Mouse (Mus musculus): ENCODE results near the gene Rptor. TPM values are rescaled to one million over a fixed set of nuclear protein-coding genes. Genes with fewer than 3 reads are reported as not detected.

Rptor gene
- polyA plus RNA-seq, 1 experiment from 2014 or later, result 15.7 TPM

DNA sequence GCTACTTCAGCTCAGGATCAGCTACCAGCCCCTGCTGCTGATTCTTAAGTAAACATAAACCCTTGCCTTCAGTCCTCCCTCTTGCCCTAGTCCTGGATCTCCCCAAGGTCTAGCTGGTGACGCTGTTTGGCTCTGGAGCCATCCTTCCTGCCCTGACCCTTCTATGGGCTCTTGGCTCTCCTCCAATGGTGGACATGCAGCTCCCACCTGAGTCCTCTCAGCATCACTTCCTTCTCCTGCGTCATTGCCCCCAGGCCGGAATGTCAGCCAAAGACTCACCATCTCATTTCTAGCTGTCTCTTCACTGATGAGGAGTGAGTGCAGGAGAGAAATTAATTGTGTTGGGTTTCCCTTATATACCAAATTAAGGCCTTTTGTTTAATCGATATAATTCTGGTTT is 165.8 kb downstream of the Rptor start:
- Histone ChIP-seq H3K27ac (replicated peaks) (no peak overlapping the region), H3K27me3 (replicated peaks; ENCODE audit: low read depth, poor library complexity, severe bottlenecking) (no peaks in the 10 kb centered on the region), H3K4me3 (no peak overlapping the region)

DNA sequence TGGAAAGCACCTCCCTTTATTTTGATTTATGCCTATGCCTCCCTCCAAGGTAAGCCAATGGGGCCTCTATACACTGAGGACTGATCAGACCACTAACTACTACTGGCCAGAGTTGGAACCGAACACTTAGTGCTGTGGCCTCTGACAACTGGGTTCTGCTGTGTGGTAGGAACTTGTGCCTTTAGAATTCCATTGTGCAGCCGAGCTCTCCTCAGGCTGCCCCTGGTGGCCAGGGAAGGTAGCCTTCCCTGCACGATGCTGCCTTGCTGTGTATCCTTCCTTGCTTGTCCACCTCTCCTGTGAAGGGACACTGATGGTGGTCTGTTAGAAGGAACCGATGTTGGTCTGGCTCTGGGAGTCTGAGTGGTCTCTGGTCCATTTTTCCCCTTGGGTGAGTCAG is 167.0 kb downstream of the Rptor start:
- Histone ChIP-seq H3K4me1 (peaks cover 13% of the 10 kb centered on the region; the same call in 1 of the 2 replicates), H3K9me3 (no peaks in the 10 kb centered on the region), H3K36me3 (replicated peaks) (peaks cover 33% of the 10 kb centered on the region), H3K27ac (replicated peaks) (0 out of 2 replicates have a peak overlapping the region, but pooled peaks have one; percentile 4), H3K4me3 (no peak overlapping the region), H3K27me3 (replicated peaks; ENCODE audit: low read depth, poor library complexity, severe bottlenecking) (no peaks in the 10 kb centered on the region)
- WGBS, result 67% methylated on average over 4 of the region's 4 CpGs
- DNase-seq (ENCODE audit: low spot score), result no peak

More for the DNA sequence above, 165.8 kb downstream of the Rptor start:
- Histone ChIP-seq H3K9me3 (no peaks in the 10 kb centered on the region), H3K4me1 (peaks cover 13% of the 10 kb centered on the region; the same call in 1 of the 2 replicates), H3K36me3 (replicated peaks) (peaks cover 33% of the 10 kb centered on the region)
- DNase-seq (ENCODE audit: low spot score), result no peak
- WGBS, result 95% methylated on average over 4 of the region's 4 CpGs

DNA sequence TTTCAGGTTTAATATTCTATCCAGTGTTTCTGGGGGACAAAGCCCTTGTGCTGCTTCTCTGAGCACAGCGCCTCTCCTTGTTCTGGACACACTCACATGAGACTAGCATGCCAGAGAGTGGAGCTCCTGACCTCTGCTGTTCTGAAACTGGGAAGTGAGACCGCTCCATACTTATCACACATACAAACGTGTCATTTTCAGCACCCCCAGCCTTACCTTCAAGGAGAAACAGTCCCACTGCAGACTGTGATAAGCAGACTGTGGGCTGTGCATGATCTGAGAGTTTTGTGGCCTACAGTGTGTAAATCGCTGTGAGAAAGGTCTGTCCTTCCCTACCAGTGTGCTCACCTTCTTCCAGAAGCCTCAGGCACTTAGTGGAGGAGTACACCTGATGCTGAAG is 168.3 kb downstream of the Rptor start:
- H3K27ac ChIP-seq (replicated peaks), result no peak overlapping the region
- no peak overlapping the region for H3K4me3 ChIP-seq

DNA sequence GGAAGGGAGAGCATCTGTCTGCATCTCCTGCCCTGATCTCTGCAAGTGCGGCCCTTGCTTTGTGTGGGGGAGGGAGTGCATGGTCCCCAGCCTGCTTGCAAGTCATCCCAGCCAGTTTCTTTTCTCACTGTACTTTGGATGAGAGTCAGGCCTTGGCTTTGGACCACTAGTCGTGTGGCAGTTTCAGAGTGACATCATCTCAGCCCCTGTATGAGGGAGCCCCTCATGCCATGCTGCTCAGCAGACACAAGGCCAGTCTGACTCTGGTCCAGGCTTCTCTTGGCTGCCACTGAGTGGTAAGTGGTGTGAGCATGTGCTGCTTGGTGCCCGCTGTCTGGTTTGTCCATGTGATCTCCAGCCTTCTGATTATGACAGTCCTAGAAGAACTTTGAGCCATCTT is 170.2 kb downstream of the Rptor start:
- H3K27me3 ChIP-seq (replicated peaks; ENCODE audit: low read depth, poor library complexity, severe bottlenecking), result no peaks in the 10 kb centered on the region
- 93% methylated on average over 3 of the region's 3 CpGs for WGBS

More for the DNA sequence above, 168.3 kb downstream of the Rptor start:
- peaks cover 13% of the 10 kb centered on the region; the same call in 1 of the 2 replicates for H3K4me1 ChIP-seq
- no peak for DNase-seq (ENCODE audit: low spot score)
- H3K9me3 ChIP-seq, result peaks cover 10% of the 10 kb centered on the region; the same call in 1 of the 2 replicates
- 90% methylated on average over 4 of the region's 4 CpGs for WGBS
- H3K36me3 ChIP-seq (replicated peaks), result peaks cover 45% of the 10 kb centered on the region
- no peaks in the 10 kb centered on the region for H3K27me3 ChIP-seq (replicated peaks; ENCODE audit: low read depth, poor library complexity, severe bottlenecking)

DNA sequence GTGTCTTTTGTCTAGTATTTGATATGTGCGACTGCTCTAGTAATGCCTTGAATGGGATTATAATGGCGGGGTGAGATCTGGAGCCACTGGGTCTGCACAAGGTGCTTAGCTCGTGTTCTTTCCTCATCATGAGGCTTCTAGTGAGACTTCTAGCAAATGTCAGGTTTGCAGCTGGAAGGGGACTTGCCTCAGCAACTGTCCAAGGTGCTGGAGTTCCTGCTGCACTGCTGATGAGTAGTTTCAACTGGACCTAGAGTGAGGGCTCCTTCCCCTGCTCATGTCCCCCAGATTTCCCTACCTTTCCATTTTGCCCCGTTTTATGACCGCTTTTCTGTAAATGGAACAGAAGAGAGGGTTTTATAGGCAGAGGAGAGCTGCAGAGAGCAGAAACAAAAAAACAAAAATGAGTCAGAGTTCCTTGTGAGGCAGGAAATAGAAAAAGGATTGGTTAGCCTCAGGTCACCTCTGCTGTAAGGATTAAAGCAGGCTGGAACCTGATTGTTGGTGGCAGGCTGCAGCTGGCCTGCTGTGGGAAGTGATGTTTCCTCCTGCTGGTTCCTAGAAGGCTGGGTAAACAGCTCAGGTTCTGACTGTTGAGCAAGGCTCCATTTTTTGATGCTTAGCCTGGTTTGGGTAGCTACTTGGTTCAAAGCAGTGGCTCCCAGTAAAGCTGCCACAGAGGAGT is 172.5 kb downstream of the Rptor start:
- H3K36me3 ChIP-seq (replicated peaks), result peaks cover 58% of the 10 kb centered on the region
- no peak overlapping the region for H3K27ac ChIP-seq (replicated peaks)
- 85% methylated on average over 5 of the region's 5 CpGs for WGBS
- peaks cover 13% of the 10 kb centered on the region for H3K9me3 ChIP-seq
- no peaks in the 10 kb centered on the region for H3K4me1 ChIP-seq
- no peaks in the 10 kb centered on the region for H3K27me3 ChIP-seq (replicated peaks; ENCODE audit: low read depth, poor library complexity, severe bottlenecking)
- DNase-seq (ENCODE audit: low spot score), result no peak
- no peak overlapping the region for H3K4me3 ChIP-seq

More for the DNA sequence above, 170.2 kb downstream of the Rptor start:
- Histone ChIP-seq H3K27ac (replicated peaks) (no peak overlapping the region), H3K36me3 (replicated peaks) (peaks cover 55% of the 10 kb centered on the region), H3K4me1 (no peaks in the 10 kb centered on the region), H3K9me3 (peaks cover 13% of the 10 kb centered on the region), H3K4me3 (no peak overlapping the region)
- DNase-seq (ENCODE audit: low spot score), result no peak

DNA sequence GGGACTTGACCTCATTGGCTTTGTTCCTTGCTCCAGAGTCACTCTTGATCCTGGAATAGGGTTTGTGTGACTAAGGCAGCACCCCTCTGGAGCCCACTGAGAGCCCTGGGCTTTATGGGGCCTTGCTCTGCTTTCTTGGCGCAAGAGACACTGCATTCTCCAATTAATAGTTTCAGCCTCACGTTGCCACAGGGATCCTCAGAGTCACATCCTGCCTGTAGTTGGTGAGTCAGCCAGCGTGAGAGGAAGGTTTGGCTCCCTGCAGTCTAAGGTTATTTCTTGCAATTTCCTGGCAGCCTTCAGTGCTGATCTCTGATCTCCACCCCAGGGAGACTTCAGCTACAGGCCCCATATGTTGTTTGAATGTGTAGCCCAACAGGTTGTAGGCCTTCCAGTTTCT is 174.5 kb downstream of the Rptor start:
- no peaks in the 10 kb centered on the region for H3K27me3 ChIP-seq (replicated peaks; ENCODE audit: low read depth, poor library complexity, severe bottlenecking)
- peaks cover 60% of the 10 kb centered on the region for H3K36me3 ChIP-seq (replicated peaks)
- DNase-seq (ENCODE audit: low spot score), result no peak
- H3K4me3 ChIP-seq, result no peak overlapping the region
- H3K4me1 ChIP-seq, result no peaks in the 10 kb centered on the region
- 80% methylated on average over 3 of the region's 3 CpGs for WGBS
- H3K9me3 ChIP-seq, result peaks cover 13% of the 10 kb centered on the region
- no peak overlapping the region for H3K27ac ChIP-seq (replicated peaks)

DNA sequence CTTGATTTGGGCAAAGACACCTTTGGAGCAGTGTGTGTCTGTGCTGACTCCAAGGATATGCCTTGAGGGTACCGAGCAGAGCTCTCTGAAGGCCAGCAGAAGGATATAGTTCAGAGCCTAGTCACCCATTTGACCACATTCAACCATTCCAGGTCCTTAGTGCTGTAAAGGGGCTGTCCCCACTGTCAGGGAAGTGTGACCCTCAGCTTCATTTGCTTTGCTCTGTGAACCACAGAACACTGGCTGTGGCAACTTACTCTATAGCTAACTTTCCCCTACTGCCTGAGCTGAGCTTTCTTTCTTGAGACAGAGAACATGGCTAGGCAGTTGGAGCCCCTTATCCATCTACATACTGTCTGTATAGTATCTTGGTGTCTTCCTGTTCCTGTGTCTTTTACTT is 175.2 kb downstream of the Rptor start:
- DNase-seq (ENCODE audit: low spot score), result no peak
- Histone ChIP-seq H3K4me1 (no peaks in the 10 kb centered on the region), H3K9me3 (peaks cover 13% of the 10 kb centered on the region), H3K27ac (replicated peaks) (no peak overlapping the region), H3K36me3 (replicated peaks) (peaks cover 59% of the 10 kb centered on the region), H3K4me3 (no peak overlapping the region), H3K27me3 (replicated peaks; ENCODE audit: low read depth, poor library complexity, severe bottlenecking) (no peaks in the 10 kb centered on the region)
- 88% methylated on average over 1 of the region's 1 CpGs for WGBS

DNA sequence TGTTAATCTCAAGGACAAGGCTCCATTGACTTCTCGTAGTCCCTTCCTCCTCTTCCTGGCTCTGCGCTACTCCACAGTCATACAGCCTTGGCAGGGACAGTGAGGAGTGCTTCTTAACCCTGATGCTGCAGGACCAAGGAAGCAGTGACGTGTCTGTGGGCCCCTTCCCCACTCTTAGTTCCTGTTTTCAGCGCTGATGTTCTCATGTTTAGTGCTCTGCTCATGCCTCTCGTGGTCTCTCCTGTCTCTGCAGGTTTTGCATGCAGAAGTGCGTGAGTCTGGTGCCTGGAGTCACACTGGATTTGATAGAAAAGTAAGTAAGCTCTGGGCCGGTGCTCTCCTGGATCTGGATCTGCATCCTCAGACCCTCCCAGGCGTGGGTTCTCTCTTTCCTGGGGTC is 177.6 kb downstream of the Rptor start:
- 84% methylated on average over 8 of the region's 8 CpGs for WGBS
- no peaks in the 10 kb centered on the region for H3K27me3 ChIP-seq (replicated peaks; ENCODE audit: low read depth, poor library complexity, severe bottlenecking)
- no peak for DNase-seq (ENCODE audit: low spot score)
- no peaks in the 10 kb centered on the region for H3K4me1 ChIP-seq
- no peak overlapping the region for H3K4me3 ChIP-seq
- H3K36me3 ChIP-seq (replicated peaks), result peaks cover 57% of the 10 kb centered on the region
- H3K27ac ChIP-seq (replicated peaks), result no peak overlapping the region
- H3K9me3 ChIP-seq, result peaks cover 9% of the 10 kb centered on the region

DNA sequence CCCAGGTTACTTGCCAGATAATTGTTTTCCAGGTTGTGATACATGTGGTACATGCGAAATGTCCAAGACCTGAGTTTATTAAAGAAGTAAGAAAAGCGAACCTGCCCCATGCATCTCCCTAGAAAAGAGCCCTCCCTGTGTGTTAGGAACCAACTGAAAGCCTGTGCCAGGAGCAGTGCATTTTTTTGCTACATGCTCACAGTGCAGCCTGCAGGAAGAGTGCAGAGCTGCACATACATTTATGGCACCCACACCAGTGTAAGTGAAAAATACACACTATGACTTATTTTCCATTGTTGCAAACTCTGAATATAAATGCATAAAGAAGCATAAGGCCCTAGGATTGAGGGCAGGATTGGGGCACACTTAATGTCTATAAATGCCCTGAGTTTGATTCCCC is 178.5 kb downstream of the Rptor start:
- Histone ChIP-seq H3K9me3 (peaks cover 1% of the 10 kb centered on the region; the same call in 1 of the 2 replicates), H3K4me3 (no peak overlapping the region), H3K27me3 (replicated peaks; ENCODE audit: low read depth, poor library complexity, severe bottlenecking) (no peaks in the 10 kb centered on the region), H3K27ac (replicated peaks) (no peak overlapping the region), H3K4me1 (no peaks in the 10 kb centered on the region), H3K36me3 (replicated peaks) (peaks cover 50% of the 10 kb centered on the region)
- DNase-seq (ENCODE audit: low spot score), result no peak
- WGBS, result 90% methylated on average over 2 of the region's 2 CpGs

DNA sequence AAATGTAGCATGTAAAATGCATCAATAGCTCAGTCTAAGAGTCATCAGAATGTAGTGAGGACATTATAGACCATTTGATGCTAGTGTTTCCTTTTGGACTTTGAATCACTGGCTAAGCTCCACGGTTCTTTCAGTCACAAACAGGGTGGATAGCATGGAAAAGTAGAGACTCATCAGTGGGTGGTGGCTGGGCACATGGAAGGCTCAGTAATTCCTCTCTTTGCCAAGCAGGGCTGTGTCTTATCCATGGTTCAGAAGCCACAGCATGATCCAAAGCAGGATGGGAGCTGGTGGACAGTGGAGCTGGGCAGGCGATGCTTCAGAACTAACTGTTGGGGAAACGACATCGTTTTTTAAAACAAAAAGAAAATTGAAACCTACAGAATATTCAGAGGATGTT is 179.0 kb downstream of the Rptor start:
- no peaks in the 10 kb centered on the region for H3K27me3 ChIP-seq (replicated peaks; ENCODE audit: low read depth, poor library complexity, severe bottlenecking)
- no peak overlapping the region for H3K27ac ChIP-seq (replicated peaks)
- 92% methylated on average over 4 of the region's 4 CpGs for WGBS
- H3K4me1 ChIP-seq, result no peaks in the 10 kb centered on the region
- no peaks in the 10 kb centered on the region for H3K9me3 ChIP-seq
- H3K4me3 ChIP-seq, result no peak overlapping the region
- no peak for DNase-seq (ENCODE audit: low spot score)
- peaks cover 45% of the 10 kb centered on the region for H3K36me3 ChIP-seq (replicated peaks)

DNA sequence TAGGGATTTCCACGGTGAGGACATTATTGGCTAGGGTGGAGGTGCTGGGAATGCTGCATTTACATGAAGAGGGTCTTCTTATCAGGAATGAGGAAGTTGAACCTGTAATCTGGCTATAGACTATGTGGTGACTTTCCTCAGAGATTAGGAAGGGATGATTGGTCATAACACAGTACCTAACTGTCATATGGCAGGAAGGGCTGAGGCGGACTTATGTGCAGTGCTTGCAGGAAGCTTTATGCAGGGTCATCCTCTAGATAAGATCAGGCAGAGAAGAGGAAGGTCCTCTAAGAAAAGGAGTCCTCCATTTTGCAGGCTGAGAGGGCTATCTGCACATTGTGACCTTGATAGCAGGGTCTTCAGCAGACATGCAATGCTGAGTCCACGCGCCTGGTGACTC is 180.9 kb downstream of the Rptor start:
- Histone ChIP-seq H3K4me3 (no peak overlapping the region), H3K9me3 (no peaks in the 10 kb centered on the region), H3K27me3 (replicated peaks; ENCODE audit: low read depth, poor library complexity, severe bottlenecking) (no peaks in the 10 kb centered on the region), H3K4me1 (peaks cover 9% of the 10 kb centered on the region; the same call in 1 of the 2 replicates), H3K27ac (replicated peaks) (no peak overlapping the region), H3K36me3 (replicated peaks) (peaks cover 45% of the 10 kb centered on the region)
- 95% methylated on average over 4 of the region's 4 CpGs for WGBS
- DNase-seq (ENCODE audit: low spot score), result no peak

DNA sequence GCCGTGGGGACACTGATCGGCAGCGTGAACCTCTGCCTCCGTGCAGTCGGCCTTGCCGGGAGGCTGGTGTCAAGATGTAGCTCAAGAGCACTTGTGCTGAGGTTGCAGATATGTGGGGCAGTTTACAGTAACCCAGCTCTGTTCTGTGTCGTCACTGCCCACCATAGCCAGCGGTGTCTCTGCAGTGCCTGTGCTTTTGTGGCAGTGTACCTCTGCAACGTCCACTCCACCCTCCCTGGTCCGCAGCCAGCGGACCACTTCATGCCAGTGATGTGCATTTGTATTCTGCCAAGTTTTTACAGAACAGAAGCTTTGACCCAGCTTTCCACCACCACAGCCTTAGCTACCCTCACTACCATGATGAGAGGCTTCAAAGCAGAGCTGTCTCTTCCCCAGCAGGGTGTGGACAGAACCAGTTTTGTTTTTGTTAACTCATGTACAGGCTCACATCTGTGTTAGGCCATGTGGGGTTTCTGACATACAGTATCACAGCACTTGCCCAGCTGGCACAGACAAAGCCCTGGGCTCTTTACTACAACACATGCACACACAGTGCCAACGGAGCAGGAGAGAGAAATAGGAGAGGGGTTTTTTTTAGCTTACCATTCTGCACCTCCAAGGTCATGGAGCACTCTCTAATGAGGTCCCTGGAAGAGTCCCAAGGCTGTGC is 182.1 kb downstream of the Rptor start:
- Histone ChIP-seq H3K36me3 (replicated peaks) (peaks cover 45% of the 10 kb centered on the region), H3K27me3 (replicated peaks; ENCODE audit: low read depth, poor library complexity, severe bottlenecking) (no peaks in the 10 kb centered on the region), H3K4me1 (peaks cover 15% of the 10 kb centered on the region), H3K27ac (replicated peaks) (no peak overlapping the region), H3K4me3 (no peak overlapping the region), H3K9me3 (no peaks in the 10 kb centered on the region)
- DNase-seq (ENCODE audit: low spot score), result no peak
- WGBS, result 94% methylated on average over 12 of the region's 12 CpGs
